Mouse (Mus musculus): Measurements from ENCODE around the gene Ipo11.
"Not testable (repeated sequence)": the region's sequence is repeated elsewhere in the genome, so short reads cannot be mapped to it uniquely, and the experiment has no call there.

The Ipo11 gene

GRCm38 (mm10) chr13:106936256-106937137 is at the start of gene Ipo11:
Ipo11 (minus strand) TSS chr13:106936958.
- peak; percentile 96 for DNase-seq

- DNase-seq: no peak
Measured at GRCm38 (mm10) chr13:106961496-106961895, 24.7 kb upstream of the Ipo11 start.

- no peak for DNase-seq
Measured at GRCm38 (mm10) chr13:106960557-106960956, 23.8 kb upstream of the Ipo11 start.

GRCm38 (mm10) chr13:106958286-106958685 is 21.5 kb upstream of the Ipo11 start:
- DNase-seq: no peak

GRCm38 (mm10) chr13:106957554-106957953 is 20.8 kb upstream of the Ipo11 start:
- no peak for DNase-seq

GRCm38 (mm10) chr13:106954880-106955279 is 18.1 kb upstream of the Ipo11 start:
- DNase-seq: no peak

- DNase-seq: no peak
Measured at GRCm38 (mm10) chr13:106947583-106947982, 10.8 kb upstream of the Ipo11 start.

GRCm38 (mm10) chr13:106946594-106947540 is 10.1 kb upstream of the Ipo11 start, which contains the start of gene Dimt1:
Dimt1 (plus strand) TSS chr13:106947127.
- peak; percentile 97 for DNase-seq

- no peak for DNase-seq
Measured at GRCm38 (mm10) chr13:106945518-106945917, 8.8 kb upstream of the Ipo11 start.

- DNase-seq: no peak
Measured at GRCm38 (mm10) chr13:106942721-106943120, 6.0 kb upstream of the Ipo11 start.

GRCm38 (mm10) chr13:106941211-106941976 is 4.6 kb upstream of the Ipo11 start:
- no peak for DNase-seq

- no peak for DNase-seq
Measured at GRCm38 (mm10) chr13:106937138-106937472, 347 bp upstream of the Ipo11 start.

- no peak for DNase-seq
Measured at GRCm38 (mm10) chr13:106935871-106936255, 895 bp downstream of the Ipo11 start.

- DNase-seq: peak; percentile 65
Measured at GRCm38 (mm10) chr13:106929201-106929600, 7.6 kb downstream of the Ipo11 start.

- no peak for DNase-seq
Measured at GRCm38 (mm10) chr13:106928296-106928695, 8.5 kb downstream of the Ipo11 start.

- DNase-seq: not testable (repeated sequence)
Measured at GRCm38 (mm10) chr13:106925921-106926320, 10.8 kb downstream of the Ipo11 start.

GRCm38 (mm10) chr13:106918322-106919050 is 18.3 kb downstream of the Ipo11 start:
- DNase-seq: no peak

- DNase-seq: no peak
Measured at GRCm38 (mm10) chr13:106913125-106913736, 23.5 kb downstream of the Ipo11 start.

- DNase-seq: no peak
Measured at GRCm38 (mm10) chr13:106910096-106910495, 26.7 kb downstream of the Ipo11 start.

GRCm38 (mm10) chr13:106907273-106907672 is 29.5 kb downstream of the Ipo11 start:
- no peak for DNase-seq

GRCm38 (mm10) chr13:106905154-106905553 is 31.6 kb downstream of the Ipo11 start:
- DNase-seq: not testable (repeated sequence)

GRCm38 (mm10) chr13:106904637-106905036 is 32.1 kb downstream of the Ipo11 start:
- no peak for DNase-seq
